Mouse (Mus musculus) left cerebral cortex, adult 2 months (tissue): ENCODE data around the gene Nipsnap3b. TPM values are rescaled to one million over a fixed set of nuclear protein-coding genes. Genes with fewer than 3 reads are reported as not detected.
A peak's percentile ranks its signal among the peaks of the same experiment; 100 is the strongest.

Experiments used
- DNase-seq, 2 experiments: peaks; one replicate each; pipeline ENCODE4 v3.0.0; 2021 to 2022; ENCODE audit warnings: low spot score in 2 of 2, mixed read lengths in 1 of 2; ENCODE audit errors: extremely low spot score in 1 of 2
- H3K27ac ChIP-seq: fragments of 200-600 bp; 2 replicates; pipeline ENCODE4 v1.8.1; 2022
- H3K4me3 ChIP-seq: fragments of 200-600 bp; 2 replicates; pipeline ENCODE4 v1.8.1; 2022
- CTCF ChIP-seq: fragments of 200-600 bp; IDR thresholded peaks from 2 replicates; pipeline ENCODE4 v1.8.1; 2022; ENCODE audit warnings: antibody characterized with exemption, mild to moderate bottlenecking, moderate library complexity
- intact Hi-C: fragments of 180-260 bp; cut with DNase I; formaldehyde crosslinking; loops from one replicate; pipeline ENCODE4 v1.15.1; 2025
- total RNA-seq, 2 experiments: library from RNA; stranded (reverse); gene quantifications; 2 replicates each; pipeline ENCODE4 v1.2.3; 2021

Nipsnap3b gene
- total RNA-seq, 2 experiments from 2014 or later: 11.1 to 13.1 TPM

- intact Hi-C loops: no loop called here
- no peak for DNase-seq
- H3K4me3 ChIP-seq: no peak overlapping the region
- no peak overlapping the region for H3K27ac ChIP-seq
- no peak for TF ChIP-seq CTCF
Measured at GRCm38 (mm10) chr4:53023189-53023925, 11.7 kb downstream of the Nipsnap3b start.

DNA sequence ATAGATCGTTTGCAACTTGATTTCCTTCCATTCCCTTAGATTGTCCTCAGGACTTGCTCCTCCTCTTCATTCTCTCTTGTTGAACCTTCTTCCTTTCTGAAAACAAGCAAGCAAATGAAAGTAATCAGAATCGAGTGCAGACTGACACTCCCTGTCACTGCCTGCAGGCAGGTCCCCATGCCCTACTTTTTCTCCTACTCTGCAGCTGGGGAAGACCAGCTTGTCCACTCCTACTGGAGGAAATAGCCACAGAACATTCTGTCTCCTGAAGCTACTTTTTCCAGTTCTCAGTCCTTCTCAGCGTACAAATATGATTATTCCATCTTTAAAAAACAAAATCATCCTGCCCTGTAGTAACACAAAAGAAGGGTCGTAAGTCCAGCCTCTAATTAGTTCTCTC, 12.7 kb downstream of the Nipsnap3b start:
- no peak overlapping the region for H3K4me3 ChIP-seq
- intact Hi-C loops: no loop called here
- no peak overlapping the region for H3K27ac ChIP-seq
- DNase-seq: no peak
- TF ChIP-seq CTCF: no peak

DNA sequence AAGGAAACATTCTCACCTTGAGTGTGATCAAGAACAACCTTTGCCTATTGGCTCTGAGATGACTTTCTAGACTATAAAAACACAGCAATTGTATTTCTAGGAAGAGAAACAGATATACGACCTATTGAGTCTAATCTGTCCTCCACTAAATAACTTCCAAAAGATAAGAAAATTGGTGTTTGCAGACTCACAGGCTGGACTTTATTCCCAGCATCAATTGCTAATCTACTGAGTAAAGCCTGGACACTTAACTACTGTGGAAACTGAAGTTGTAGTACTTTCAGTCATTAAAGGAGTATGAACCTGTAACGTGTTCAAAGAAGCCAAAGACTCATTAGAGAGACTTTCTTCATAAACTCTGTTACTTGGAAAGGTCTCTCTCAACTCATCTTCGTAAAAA, 16.1 kb downstream of the Nipsnap3b start:
- DNase-seq: no peak
- intact Hi-C loops: no loop called here
- H3K27ac ChIP-seq: no peak overlapping the region
- H3K4me3 ChIP-seq: no peak overlapping the region
- TF ChIP-seq CTCF: no peak

DNA sequence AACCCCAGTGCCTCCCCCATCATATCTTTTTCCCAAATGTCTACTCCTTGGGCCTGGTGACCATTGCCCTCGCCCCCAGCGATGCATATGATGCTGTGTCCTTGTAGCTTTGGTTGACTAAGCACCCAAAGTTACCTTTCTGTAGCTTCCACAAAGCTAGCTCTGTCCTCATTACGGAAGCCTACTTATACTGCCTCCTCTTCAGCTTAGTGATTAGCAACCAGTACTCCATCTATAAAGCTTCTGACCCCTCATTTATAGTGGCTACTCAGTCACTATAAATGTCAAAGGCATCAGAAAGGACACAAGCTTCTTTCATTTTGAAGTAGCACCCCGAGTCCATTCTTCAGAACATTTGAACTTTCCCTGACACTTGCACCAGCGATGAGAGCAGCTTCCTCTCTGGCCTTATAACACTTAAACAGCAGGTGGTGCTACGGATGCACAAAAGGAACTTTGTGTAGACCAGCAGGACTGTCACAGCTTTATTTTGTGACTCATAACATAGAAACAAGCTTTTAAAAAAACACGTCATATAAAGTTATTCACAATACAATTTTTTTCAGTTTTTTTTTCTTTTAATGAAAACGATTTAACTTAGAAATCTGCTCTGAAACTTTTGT, 18.8 kb downstream of the Nipsnap3b start:
- peak; percentile 51 for TF ChIP-seq CTCF
- no peak for DNase-seq
- Histone ChIP-seq H3K27ac (no peak overlapping the region), H3K4me3 (no peak overlapping the region)
- intact Hi-C loops: loop anchor here (5.0 kb wide), 2 partner anchors 327 to 562 kb away; no protein-coding TSS in a partner anchor

GRCm38 (mm10) chr4:53043819-53044218, 32.1 kb downstream of the Nipsnap3b start:
- no peak for TF ChIP-seq CTCF
- no peak for DNase-seq
- Histone ChIP-seq H3K27ac (no peak overlapping the region), H3K4me3 (no peak overlapping the region)
- intact Hi-C loops: no loop called here

GRCm38 (mm10) chr4:53045807-53046206, 34.1 kb downstream of the Nipsnap3b start:
- intact Hi-C loops: no loop called here
- Histone ChIP-seq H3K4me3 (no peak overlapping the region), H3K27ac (no peak overlapping the region)
- no peak for TF ChIP-seq CTCF
- DNase-seq: no peak

- Histone ChIP-seq H3K27ac (no peak overlapping the region), H3K4me3 (no peak overlapping the region)
- no peak for DNase-seq
- no peak for TF ChIP-seq CTCF
- intact Hi-C loops: no loop called here
Measured at GRCm38 (mm10) chr4:53046238-53047022, 34.8 kb downstream of the Nipsnap3b start.

GRCm38 (mm10) chr4:53062301-53063008, 50.8 kb downstream of the Nipsnap3b start:
- no peak overlapping the region for H3K27ac ChIP-seq
- DNase-seq: no peak
- intact Hi-C loops: no loop called here
- H3K4me3 ChIP-seq: no peak overlapping the region
- TF ChIP-seq CTCF: no peak

Other genes with a start within 250 kb of the Nipsnap3b start
- gene Olfr275, start 197.3 kb upstream of the Nipsnap3b start, total RNA-seq: not detected
- gene Olfr273, start 152.6 kb upstream of the Nipsnap3b start, total RNA-seq: not detected
- not detected for gene Olfr272, start 92.7 kb upstream of the Nipsnap3b start, total RNA-seq
- gene Olfr270, start 47.3 kb upstream of the Nipsnap3b start, total RNA-seq: not detected
- gene Nipsnap3a, start 22.6 kb upstream of the Nipsnap3b start, total RNA-seq: not detected
- gene Abca1, start 148.0 kb downstream of the Nipsnap3b start, total RNA-seq: 10 to 100 TPM; 17.0 to 19.5 TPM